Mouse (Mus musculus): ENCODE data around the gene Dzip1. TPM values are rescaled to one million over a fixed set of nuclear protein-coding genes. Genes with fewer than 3 reads are reported as not detected.

The Dzip1 gene
- polyA plus RNA-seq, 3 experiments from 2014 or later: 5.0 to 17.5 (median 11.8) TPM

- ATAC-seq: no peak
Measured at GRCm38 (mm10) chr14:118868102-118868724, 57.0 kb downstream of the Dzip1 start.

GRCm38 (mm10) chr14:118867366-118867765, 57.9 kb downstream of the Dzip1 start:
- ATAC-seq: no peak

- no peak for ATAC-seq
Measured at GRCm38 (mm10) chr14:118866014-118866811, 59.0 kb downstream of the Dzip1 start.

- peak; percentile 91 for ATAC-seq
Measured at GRCm38 (mm10) chr14:118864905-118865304, 60.4 kb downstream of the Dzip1 start.

- ATAC-seq: no peak
Measured at GRCm38 (mm10) chr14:118862253-118862652, 63.0 kb downstream of the Dzip1 start.

- no peak for ATAC-seq
Measured at GRCm38 (mm10) chr14:118858318-118858717, 66.9 kb downstream of the Dzip1 start.

GRCm38 (mm10) chr14:118856563-118856962, 68.7 kb downstream of the Dzip1 start:
- ATAC-seq: no peak

- ATAC-seq: peak; percentile 63
Measured at GRCm38 (mm10) chr14:118855141-118855800, 70.0 kb downstream of the Dzip1 start.

GRCm38 (mm10) chr14:118854371-118855114, 70.7 kb downstream of the Dzip1 start:
- ATAC-seq: peak; percentile 45

GRCm38 (mm10) chr14:118851496-118852107, 73.7 kb downstream of the Dzip1 start:
- no peak for ATAC-seq

GRCm38 (mm10) chr14:118850696-118851035, 74.6 kb downstream of the Dzip1 start:
- ATAC-seq: no peak

GRCm38 (mm10) chr14:118850011-118850695, 75.1 kb downstream of the Dzip1 start:
- ATAC-seq: peak; percentile 44

- ATAC-seq: no peak
Measured at GRCm38 (mm10) chr14:118848171-118848570, 77.1 kb downstream of the Dzip1 start.

GRCm38 (mm10) chr14:118846834-118847233, 78.4 kb downstream of the Dzip1 start:
- ATAC-seq: no peak

GRCm38 (mm10) chr14:118842353-118842752, 82.9 kb downstream of the Dzip1 start:
- no peak for ATAC-seq

GRCm38 (mm10) chr14:118840027-118840426, 85.2 kb downstream of the Dzip1 start:
- no peak for ATAC-seq

- no peak for ATAC-seq
Measured at GRCm38 (mm10) chr14:118839416-118839815, 85.8 kb downstream of the Dzip1 start.

- ATAC-seq: no peak
Measured at GRCm38 (mm10) chr14:118838556-118839120, 86.6 kb downstream of the Dzip1 start.

GRCm38 (mm10) chr14:118836754-118837153, 88.5 kb downstream of the Dzip1 start:
- no peak for ATAC-seq

GRCm38 (mm10) chr14:118836145-118836544, 89.1 kb downstream of the Dzip1 start:
- ATAC-seq: no peak

- ATAC-seq: peak; percentile 97
Measured at GRCm38 (mm10) chr14:118834313-118834712, 90.9 kb downstream of the Dzip1 start.

All from inflammation-experienced regulatory T-cells, adult 6 months (primary cell).